Comparison of ENCODE assay signal across 25 mouse cellular contexts in the genomic region with DNA sequence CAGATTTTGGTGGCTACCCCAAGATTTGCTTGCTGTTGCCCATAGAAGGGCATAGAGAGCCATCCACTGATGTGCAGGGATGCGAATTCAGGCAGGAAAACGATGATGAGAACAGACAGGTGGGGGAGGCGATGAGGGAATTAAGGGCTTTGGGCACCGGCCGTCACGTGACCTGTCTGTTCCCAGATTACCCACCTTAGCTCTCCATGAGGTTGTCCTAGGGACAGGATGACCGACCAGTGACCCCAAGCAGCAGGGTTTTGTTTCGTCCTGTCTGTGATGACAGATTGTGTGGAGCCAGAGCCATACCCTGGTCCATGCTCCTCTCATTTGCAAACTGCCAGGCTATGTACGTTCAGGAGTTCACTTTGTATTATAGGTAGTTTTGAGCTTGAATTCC. TPM values are rescaled to one million over a fixed set of nuclear protein-coding genes. Genes with fewer than 3 reads are reported as not detected.
A peak's percentile ranks its signal among the peaks of the same experiment; 100 is the strongest.
DNase-seq lines count a peak whose midpoint lies in the region; ATAC-seq and TF ChIP-seq lines count a peak whose summit lies in the region.
"Had no signal": no experiment of that assay in that cellular context is flagged by ENCODE, and none has a peak within 500 bp of the region (broad histone marks: within the 10 kb centered on the region; RNA-seq: fewer than 3 reads in every experiment).

No protein-coding gene starts in this region.

- no peak for TF ChIP-seq EP300 in heart, adult 2 months (IDR thresholded peaks at IDR 0.05; ENCODE audit: insufficient read depth, low read depth, low read length)

- H3K9ac ChIP-seq in heart, embryonic 13.5 days: no peak overlapping the region
- H3K9ac ChIP-seq in heart, adult 2 months (ENCODE audit: low read depth, low read length): no peak overlapping the region
- no peak overlapping the region for H3K9ac ChIP-seq in kidney, postnatal 0 days (ENCODE audit: low read depth, low read length)
- no peak overlapping the region for H3K9ac ChIP-seq in embryonic facial prominence, embryonic 14.5 days (ENCODE audit: low read depth, low read length)
- H3K9ac ChIP-seq: forebrain, postnatal 0 days; hindbrain, embryonic 12.5 days; limb, embryonic 13.5 days; liver, embryonic 13.5 days; lung, embryonic 14.5 days had no signal

- H3K36me3 ChIP-seq in heart, embryonic 13.5 days: peaks cover 57% of the 10 kb centered on the region
- H3K36me3 ChIP-seq in heart, adult 2 months (ENCODE audit: control insufficient read depth, insufficient read depth, low read length): peaks cover 5% of the 10 kb centered on the region
- peaks cover 22% of the 10 kb centered on the region for H3K36me3 ChIP-seq in kidney, postnatal 0 days (ENCODE audit: insufficient read depth, low read length)
- H3K36me3 ChIP-seq in embryonic facial prominence, embryonic 14.5 days (ENCODE audit: control insufficient read depth, insufficient read depth, low read length): peaks cover 41% of the 10 kb centered on the region

- 0 out of 2 replicates have a peak overlapping the region, but pooled peaks have one; percentile 20 for H3K27ac ChIP-seq in heart, embryonic 13.5 days (replicated peaks)
- no peak overlapping the region for H3K27ac ChIP-seq in heart, adult 2 months
- H3K27ac ChIP-seq in kidney, postnatal 0 days: no peak overlapping the region
- no peak overlapping the region for H3K27ac ChIP-seq in embryonic facial prominence, embryonic 14.5 days (replicated peaks; ENCODE audit: low read depth, low read length)
- H3K27ac ChIP-seq: forebrain, embryonic 10.5 days; hindbrain, embryonic 12.5 days; limb, embryonic 13.5 days; liver, embryonic 13.5 days had no signal

- peak overlapping the region; percentile 10; the same call in 1 of the 2 replicates for H3K4me2 ChIP-seq in heart, embryonic 13.5 days
- H3K4me2 ChIP-seq in kidney, postnatal 0 days (ENCODE audit: low read length): no peak overlapping the region
- H3K4me2 ChIP-seq in embryonic facial prominence, embryonic 14.5 days (ENCODE audit: low read depth, low read length): no peak overlapping the region
- H3K4me2 ChIP-seq: hindbrain, embryonic 12.5 days; limb, embryonic 13.5 days; liver, embryonic 13.5 days; lung, embryonic 14.5 days had no signal

- TF ChIP-seq POLR2A in heart, adult 2 months (IDR thresholded peaks at IDR 0.05; ENCODE audit: insufficient read depth, low read depth, low read length): no peak

- no peaks in the 10 kb centered on the region for H3K9me3 ChIP-seq in heart, embryonic 13.5 days
- no peaks in the 10 kb centered on the region for H3K9me3 ChIP-seq in kidney, postnatal 0 days (replicated peaks; ENCODE audit: low read length)
- no peaks in the 10 kb centered on the region for H3K9me3 ChIP-seq in embryonic facial prominence, embryonic 14.5 days (ENCODE audit: control insufficient read depth, low read length)
- H3K9me3 ChIP-seq: forebrain, embryonic 10.5 days; hindbrain, embryonic 12.5 days; limb, embryonic 13.5 days; liver, embryonic 13.5 days had no signal

- peaks cover 24% of the 10 kb centered on the region for H3K4me1 ChIP-seq in heart, embryonic 13.5 days
- peaks cover 2% of the 10 kb centered on the region; the same call in 1 of the 2 replicates for H3K4me1 ChIP-seq in heart, adult 2 months (ENCODE audit: control insufficient read depth, insufficient read depth, low read length)
- no peaks in the 10 kb centered on the region for H3K4me1 ChIP-seq in kidney, postnatal 0 days (replicated peaks; ENCODE audit: insufficient read depth, low read length)
- H3K4me1 ChIP-seq in embryonic facial prominence, embryonic 14.5 days (ENCODE audit: control insufficient read depth, insufficient read depth, low read length): no peaks in the 10 kb centered on the region
- H3K4me1 ChIP-seq: hindbrain, embryonic 12.5 days; limb, embryonic 13.5 days had no signal

- no peaks in the 10 kb centered on the region for H3K27me3 ChIP-seq in heart, embryonic 13.5 days (replicated peaks)
- H3K27me3 ChIP-seq in heart, adult 2 months (ENCODE audit: control insufficient read depth, insufficient read depth, low read length): no peaks in the 10 kb centered on the region
- H3K27me3 ChIP-seq in kidney, postnatal 0 days (ENCODE audit: insufficient read depth, low read length): no peaks in the 10 kb centered on the region
- no peaks in the 10 kb centered on the region for H3K27me3 ChIP-seq in embryonic facial prominence, embryonic 14.5 days (replicated peaks; ENCODE audit: control insufficient read depth, insufficient read depth, low read length)
- H3K27me3 ChIP-seq: hindbrain, embryonic 12.5 days; limb, embryonic 13.5 days; liver, embryonic 13.5 days had no signal

- H3K79me2 ChIP-seq in heart, adult 2 months (replicated peaks; ENCODE audit: control insufficient read depth, insufficient read depth, low read length): no peaks in the 10 kb centered on the region

- TF ChIP-seq CTCF in heart, adult 2 months (IDR thresholded peaks at IDR 0.05): no peak
- TF ChIP-seq CTCF in kidney, postnatal 0 days (IDR thresholded peaks at IDR 0.05; ENCODE audit: low read depth): no peak

- intact Hi-C loops in heart, adult 2 months (cut with DNase I): no loop called here

- DNase-seq in heart, adult 2 months: no peak
- peak; percentile 25 for DNase-seq in kidney, postnatal 0 days (ENCODE audit: low spot score)
- DNase-seq in kidney, adult 11 months: no peak
- DNase-seq in embryonic facial prominence, embryonic 14.5 days (ENCODE audit: low spot score): peak; percentile 17
- no peak for DNase-seq in adipocyte (ENCODE audit: low spot score)
- no peak for DNase-seq in ovary, adult 18-20 months (ENCODE audit: low spot score)
- DNase-seq: adrenal gland, adult 8-10 months; cerebellum, adult 9-10 months; forebrain, postnatal 0 days; gastrocnemius, postnatal 36 days; liver, embryonic 13.5 days; lung, embryonic 14.5 days; lung, postnatal 36 days; spleen, adult 18-20 months; thymus, adult 18-20 months had no signal

- no peak for ATAC-seq in heart, embryonic 13.5 days (ENCODE audit: extremely low read depth, insufficient number of reproducible peaks, low FRiP score, low TSS enrichment)
- no peak for ATAC-seq in kidney, postnatal 0 days (replicated peaks; ENCODE audit: low FRiP score, low read depth)
- peak; percentile 41; the same call in 1 of the 2 replicates for ATAC-seq in embryonic facial prominence, embryonic 14.5 days (ENCODE audit: low read depth)
- ATAC-seq: forebrain, postnatal 0 days; inflammation-experienced regulatory T-cells, adult 6 months; midbrain, embryonic 16.5 days had no signal

- H3K4me3 ChIP-seq in heart, embryonic 13.5 days: no peak overlapping the region
- no peak overlapping the region for H3K4me3 ChIP-seq in heart, adult 2 months
- no peak overlapping the region for H3K4me3 ChIP-seq in kidney, postnatal 0 days (replicated peaks; ENCODE audit: low read depth, low read length)
- no peak overlapping the region for H3K4me3 ChIP-seq in embryonic facial prominence, embryonic 14.5 days (ENCODE audit: low read depth, low read length)
- H3K4me3 ChIP-seq: forebrain, embryonic 10.5 days; hindbrain, embryonic 12.5 days; limb, embryonic 13.5 days; liver, embryonic 13.5 days had no signal

- 43% methylated on average over 9 of the region's 9 CpGs for WGBS in heart, embryonic 13.5 days
- WGBS in heart, adult 2 months: 56% methylated on average over 9 of the region's 9 CpGs
- 28% methylated on average over 9 of the region's 9 CpGs for WGBS in kidney, postnatal 0 days
- 51% methylated on average over 8 of the region's 9 CpGs for WGBS in embryonic facial prominence, embryonic 14.5 days

RNA-seq across cellular contexts. Expression of a gene that starts 2.8 kb away (rescaled TPM):
- polyA plus RNA-seq in heart, embryonic 13.5 days (2015; fragmentation: Nextera tagmentation; extraction: Ambion mirVana): 0.34 TPM in 1 of 2 replicates, not detected in the other
- total RNA-seq in heart, adult 2 months (2021): under 1 TPM in 1 of 2 experiments, not detected in 1; 0.18 TPM
- 0.15 and 0.18 TPM in 2 replicates for polyA plus RNA-seq in heart, adult 2 months (2012; rRNA removed)
- polyA plus RNA-seq in kidney, postnatal 0 days (2015; fragmentation: Nextera tagmentation; extraction: Ambion mirVana): 0.08 and 0.10 TPM in 2 replicates
- 0.72 TPM in 1 of 2 replicates, not detected in the other for polyA plus RNA-seq in embryonic facial prominence, embryonic 14.5 days (2014; fragmentation: Nextera tagmentation; extraction: Ambion mirVana)
- total RNA-seq: common myeloid progenitor, adult 5-6 weeks had no signal
- polyA plus RNA-seq: liver, embryonic 13.5 days had no signal

RNA-seq across cellular contexts. Expression of a gene that starts 17.8 kb away (rescaled TPM):
- polyA plus RNA-seq in heart, embryonic 13.5 days (2015; fragmentation: Nextera tagmentation; extraction: Ambion mirVana): 5.3 and 5.9 TPM in 2 replicates
- total RNA-seq in heart, adult 2 months (2021): 10 to 100 TPM; 13.6 to 13.9 TPM
- 6.6 and 9.7 TPM in 2 replicates for polyA plus RNA-seq in heart, adult 2 months (2012; rRNA removed)
- 9.1 and 10.3 TPM in 2 replicates for polyA plus RNA-seq in kidney, postnatal 0 days (2015; fragmentation: Nextera tagmentation; extraction: Ambion mirVana)
- polyA plus RNA-seq in embryonic facial prominence, embryonic 14.5 days (2014; fragmentation: Nextera tagmentation; extraction: Ambion mirVana): 11.5 and 11.9 TPM in 2 replicates

RNA-seq across cellular contexts. Expression of a gene that starts 27.8 kb away (rescaled TPM):
- 1.7 and 2.3 TPM in 2 replicates for polyA plus RNA-seq in heart, embryonic 13.5 days (2015; fragmentation: Nextera tagmentation; extraction: Ambion mirVana)
- 1 to 10 TPM; 2.1 to 2.6 TPM for total RNA-seq in heart, adult 2 months (2021)
- 2.4 and 4.0 TPM in 2 replicates for polyA plus RNA-seq in heart, adult 2 months (2012; rRNA removed)
- polyA plus RNA-seq in kidney, postnatal 0 days (2015; fragmentation: Nextera tagmentation; extraction: Ambion mirVana): 1.2 and 1.5 TPM in 2 replicates
- polyA plus RNA-seq in embryonic facial prominence, embryonic 14.5 days (2014; fragmentation: Nextera tagmentation; extraction: Ambion mirVana): 1.8 and 2.1 TPM in 2 replicates
- total RNA-seq: megakaryocyte-erythroid progenitor cell, adult 5-6 weeks had no signal
- polyA plus RNA-seq: inflammation-experienced regulatory T-cells, adult 6 months had no signal

RNA-seq across cellular contexts. Expression of a gene that starts 34.6 kb away (rescaled TPM):
- polyA plus RNA-seq in heart, embryonic 13.5 days (2015; fragmentation: Nextera tagmentation; extraction: Ambion mirVana): 5.0 and 5.2 TPM in 2 replicates
- 1 to 10 TPM; 7.2 to 8.3 TPM for total RNA-seq in heart, adult 2 months (2021)
- polyA plus RNA-seq in heart, adult 2 months (2012; rRNA removed): 19.8 and 20.5 TPM in 2 replicates
- 10.4 and 10.7 TPM in 2 replicates for polyA plus RNA-seq in kidney, postnatal 0 days (2015; fragmentation: Nextera tagmentation; extraction: Ambion mirVana)
- polyA plus RNA-seq in embryonic facial prominence, embryonic 14.5 days (2014; fragmentation: Nextera tagmentation; extraction: Ambion mirVana): 9.6 and 10.9 TPM in 2 replicates
- total RNA-seq: megakaryocyte-erythroid progenitor cell, adult 5-6 weeks had no signal

RNA-seq across cellular contexts. Expression of a gene that starts 59.1 kb away (rescaled TPM):
- polyA plus RNA-seq in heart, embryonic 13.5 days (2015; fragmentation: Nextera tagmentation; extraction: Ambion mirVana): not detected in 2 replicates
- total RNA-seq in heart, adult 2 months (2021): not detected
- not detected in 2 replicates for polyA plus RNA-seq in heart, adult 2 months (2012; rRNA removed)
- 33.4 and 36.0 TPM in 2 replicates for polyA plus RNA-seq in kidney, postnatal 0 days (2015; fragmentation: Nextera tagmentation; extraction: Ambion mirVana)
- polyA plus RNA-seq in embryonic facial prominence, embryonic 14.5 days (2014; fragmentation: Nextera tagmentation; extraction: Ambion mirVana): not detected in 2 replicates
- total RNA-seq: adrenal gland, adult 8-10 months; common myeloid progenitor, adult 5-6 weeks; forebrain, postnatal 0 days; gastrocnemius, postnatal 36 days; layer of hippocampus, postnatal 14 days; left cerebral cortex, postnatal 14 days; megakaryocyte-erythroid progenitor cell, adult 5-6 weeks had no signal
- polyA plus RNA-seq: forebrain, embryonic 10.5 days; forebrain, postnatal 0 days; hindbrain, embryonic 12.5 days; inflammation-experienced regulatory T-cells, adult 6 months; limb, embryonic 13.5 days; liver, embryonic 13.5 days; lung, embryonic 14.5 days; midbrain, embryonic 16.5 days had no signal

Comparison
In these comparisons a context has a peak if more than half of its experiments do, and no peak if none do; other contexts are left out.
1. DNase-seq: peak in kidney, postnatal 0 days (single experiment) and embryonic facial prominence, embryonic 14.5 days (single experiment); none in heart, adult 2 months (0 of 2), kidney, adult 11 months (single experiment), adipocyte (single experiment) and ovary, adult 18-20 months (single experiment).